Mouse (Mus musculus) cerebellum, postnatal 10 days (tissue): ENCODE results near the gene Mreg.

Source experiments
- DNase-seq, 2 experiments: peaks; one replicate each; pipeline ENCODE4 v3.0.0; 2021; ENCODE audit warnings: mixed read lengths in 2 of 2

Mreg gene

GRCm38 (mm10) chr1:72226887-72227481, 14.9 kb upstream of the Mreg start:
- no peak for DNase-seq

GRCm38 (mm10) chr1:72226172-72226886, 14.2 kb upstream of the Mreg start:
- DNase-seq, result peak; percentile 61 to 63

GRCm38 (mm10) chr1:72225720-72226171, 13.6 kb upstream of the Mreg start:
- DNase-seq, result peak; percentile 88 to 91

- DNase-seq, result peak in 1 of 2 experiments; percentile 17
These were observed 13.1 kb upstream of the Mreg start for GRCm38 (mm10) chr1:72225054-72225718.

GRCm38 (mm10) chr1:72220008-72220407, 7.9 kb upstream of the Mreg start:
- DNase-seq, result peak; percentile 60 to 72

GRCm38 (mm10) chr1:72219116-72219515, 7.0 kb upstream of the Mreg start:
- no peak for DNase-seq

GRCm38 (mm10) chr1:72218626-72219025, 6.5 kb upstream of the Mreg start:
- DNase-seq, result no peak

GRCm38 (mm10) chr1:72216761-72217160, 4.7 kb upstream of the Mreg start:
- no peak for DNase-seq

GRCm38 (mm10) chr1:72215174-72215573, 3.1 kb upstream of the Mreg start:
- DNase-seq, result no peak

- peak; percentile 69 to 79 for DNase-seq
These were observed 2.4 kb upstream of the Mreg start for GRCm38 (mm10) chr1:72214470-72214961.

- no peak for DNase-seq
These were observed 1.8 kb upstream of the Mreg start for GRCm38 (mm10) chr1:72213954-72214353.

GRCm38 (mm10) chr1:72210803-72211679, 1.1 kb downstream of the Mreg start:
- no peak for DNase-seq

- DNase-seq, result no peak
These were observed 4.0 kb downstream of the Mreg start for GRCm38 (mm10) chr1:72208095-72208494.

GRCm38 (mm10) chr1:72205113-72205512, 7.0 kb downstream of the Mreg start:
- DNase-seq, result no peak

- DNase-seq, result no peak
These were observed 8.9 kb downstream of the Mreg start for GRCm38 (mm10) chr1:72203204-72203603.

- no peak for DNase-seq
These were observed 9.4 kb downstream of the Mreg start for GRCm38 (mm10) chr1:72202705-72203104.

GRCm38 (mm10) chr1:72202068-72202467, 10.0 kb downstream of the Mreg start:
- no peak for DNase-seq

- DNase-seq, result no peak
These were observed 11.0 kb downstream of the Mreg start for GRCm38 (mm10) chr1:72201126-72201525.

GRCm38 (mm10) chr1:72198142-72198806, 13.8 kb downstream of the Mreg start:
- no peak for DNase-seq

GRCm38 (mm10) chr1:72196626-72197359, 15.3 kb downstream of the Mreg start:
- no peak for DNase-seq

- no peak for DNase-seq
These were observed 16.0 kb downstream of the Mreg start for GRCm38 (mm10) chr1:72196123-72196522.
